Mouse (Mus musculus) stomach, postnatal 0 days (tissue): ENCODE data around the gene Ubp1. TPM values are rescaled to one million over a fixed set of nuclear protein-coding genes. Genes with fewer than 3 reads are reported as not detected.
A peak's percentile ranks its signal among the peaks of the same experiment; 100 is the strongest.

Experiments
- ATAC-seq: fragments of 200-750 bp; cut with Nextera tagmentation; 2 replicates; pipeline ENCODE4 v1.8.0; 2017; ENCODE audit not compliant: low FRiP score, low TSS enrichment
- DNase-seq: peaks from one replicate; pipeline ENCODE4 v3.0.0-alpha.2; 2016; ENCODE audit warnings: low spot score
- H3K27ac ChIP-seq: fragments of 300-500 bp; sonication (generic); replicated peaks from 2 replicates; pipeline ENCODE4 v1.5.1; 2014; ENCODE audit warnings: mild to moderate bottlenecking, control low read depth
- H3K27me3 ChIP-seq: fragments of 300-500 bp; sonication (generic); 2 replicates; pipeline ENCODE4 v1.6.1; 2014; ENCODE audit warnings: low read length; ENCODE audit not compliant: control insufficient read depth, insufficient read depth
- H3K36me3 ChIP-seq: fragments of 300-500 bp; sonication (generic); 2 replicates; pipeline ENCODE4 v1.6.1; 2014; ENCODE audit warnings: low read length, mixed read lengths; ENCODE audit not compliant: control insufficient read depth, insufficient read depth
- H3K4me1 ChIP-seq: fragments of 300-500 bp; sonication (generic); replicated peaks from 2 replicates; pipeline ENCODE4 v1.6.1; 2014; ENCODE audit warnings: antibody characterized with exemption; ENCODE audit not compliant: control insufficient read depth, insufficient read depth
- H3K4me2 ChIP-seq: fragments of 300-500 bp; sonication (generic); replicated peaks from 2 replicates; pipeline ENCODE4 v1.6.1; 2014; ENCODE audit warnings: low read depth, mild to moderate bottlenecking, control low read depth, moderate library complexity
- H3K4me3 ChIP-seq: fragments of 300-500 bp; sonication (generic); 2 replicates; pipeline ENCODE4 v1.5.1; 2014; ENCODE audit warnings: low read depth, low read length, control low read depth
- H3K9ac ChIP-seq: fragments of 300-500 bp; sonication (generic); 2 replicates; pipeline ENCODE4 v1.6.1; 2014; ENCODE audit warnings: mild to moderate bottlenecking, low read length, control low read depth, mixed read lengths
- H3K9me3 ChIP-seq: fragments of 300-500 bp; sonication (generic); 2 replicates; pipeline ENCODE4 v1.6.1; 2016; ENCODE audit warnings: low read length; ENCODE audit not compliant: control insufficient read depth
- CTCF ChIP-seq: IDR thresholded peaks from 2 replicates; pipeline ENCODE4 v1.5.1; 2016; ENCODE audit warnings: antibody characterized with exemption, low read depth, mild to moderate bottlenecking, moderate library complexity
- EP300 ChIP-seq: optimal IDR thresholded peaks from 2 replicates; pipeline ENCODE3; 2016; ENCODE audit warnings: antibody characterized with exemption
- WGBS: fragments of 180-500 bp; shearing (Covaris S2); extraction: QIAGEN DNeasy Blood & Tissue Kit; methylation state at CpG from one replicate; pipeline ENCODE4 v1.1.7; 2014; 5-methylcytosine and 5-hydroxymethylcytosine counted together
- polyA plus RNA-seq: library from polyadenylated mRNA; unstranded; fragments of >200 nt; fragmentation: Nextera tagmentation; extraction: Ambion mirVana; gene quantifications from 2 replicates; pipeline ENCODE4 v1.2.1, GENCODE M21; 2015

Gene Ubp1
- polyA plus RNA-seq, 1 experiment from 2014 or later, result 14.4 TPM

DNA sequence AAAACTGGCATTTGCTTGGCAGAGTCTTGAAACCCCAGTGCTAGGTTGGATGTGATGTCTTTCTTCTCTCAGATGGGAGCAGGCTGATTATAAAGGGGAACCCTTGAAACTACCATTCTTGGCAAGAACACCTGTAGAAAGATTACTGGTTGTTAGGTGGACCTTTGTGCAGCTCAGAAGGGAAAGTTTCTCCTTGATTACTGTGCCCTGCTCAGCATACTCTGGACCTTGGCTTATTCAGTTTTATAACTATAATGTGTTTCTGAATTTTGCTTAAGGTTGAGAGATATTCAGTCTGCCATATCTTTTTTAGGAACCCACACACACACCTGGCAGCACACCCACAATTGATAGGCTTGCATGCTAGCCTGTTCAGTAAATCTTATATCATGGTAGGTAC, 33.0 kb downstream of the Ubp1 start:
- no peak for ATAC-seq
- no peak overlapping the region for H3K9ac ChIP-seq
- H3K27me3 ChIP-seq, result no peaks in the 10 kb centered on the region
- H3K27ac ChIP-seq, result no peak overlapping the region
- no peak for DNase-seq
- H3K36me3 ChIP-seq, result peaks cover 16% of the 10 kb centered on the region; the same call in 1 of the 2 replicates
- TF ChIP-seq CTCF (no peak), EP300 (no peak)
- H3K4me2 ChIP-seq, result no peak overlapping the region
- no peaks in the 10 kb centered on the region for H3K4me1 ChIP-seq
- H3K4me3 ChIP-seq, result no peak overlapping the region
- no peaks in the 10 kb centered on the region for H3K9me3 ChIP-seq

DNA sequence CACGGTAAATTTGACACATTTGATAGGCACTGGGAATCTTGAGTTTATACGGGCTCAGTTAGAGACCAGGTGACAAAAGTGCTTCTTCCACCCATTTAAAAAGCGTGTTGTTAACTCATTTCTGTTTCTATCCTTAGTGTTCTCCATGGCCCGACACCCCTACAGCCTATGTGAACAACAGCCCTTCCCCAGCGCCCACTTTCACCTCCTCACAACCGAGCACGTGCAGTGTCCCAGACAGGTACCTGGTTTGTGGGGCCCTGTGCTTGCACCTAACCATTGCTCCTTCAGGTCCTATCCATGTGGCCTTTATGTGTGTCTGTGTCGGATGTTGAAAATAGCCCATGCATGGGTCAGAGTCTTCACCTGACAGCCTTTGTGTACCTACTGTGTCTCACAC, 33.7 kb downstream of the Ubp1 start:
- Histone ChIP-seq H3K9me3 (no peaks in the 10 kb centered on the region), H3K9ac (no peak overlapping the region), H3K36me3 (peaks cover 14% of the 10 kb centered on the region; the same call in 1 of the 2 replicates), H3K4me2 (no peak overlapping the region), H3K4me1 (no peaks in the 10 kb centered on the region), H3K27me3 (no peaks in the 10 kb centered on the region), H3K4me3 (no peak overlapping the region), H3K27ac (no peak overlapping the region)
- DNase-seq (no peak), ATAC-seq (no peak)
- TF ChIP-seq CTCF (no peak), EP300 (no peak)
- 93% methylated on average over 8 of the region's 8 CpGs for WGBS

DNA sequence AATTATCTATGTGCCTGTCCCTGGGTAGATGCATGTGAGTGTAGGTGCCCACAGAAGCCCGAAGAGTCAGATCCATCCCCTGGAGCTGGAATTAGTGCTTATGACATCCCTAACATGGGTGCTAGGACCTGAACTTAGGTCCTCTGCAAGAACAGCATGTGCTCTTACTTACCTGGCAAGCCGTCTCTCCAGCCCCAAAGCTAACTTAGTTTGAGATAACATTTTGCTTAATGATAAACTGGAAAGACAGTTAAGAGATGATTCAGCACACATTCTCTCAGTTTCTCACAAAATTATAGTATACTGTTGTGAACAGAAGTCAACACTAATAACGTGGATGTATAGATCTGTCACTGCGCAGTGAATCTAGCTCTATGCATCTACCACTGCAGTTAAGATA, 36.1 kb downstream of the Ubp1 start:
- Histone ChIP-seq H3K27ac (no peak overlapping the region), H3K9me3 (no peaks in the 10 kb centered on the region), H3K27me3 (no peaks in the 10 kb centered on the region), H3K4me2 (no peak overlapping the region), H3K4me3 (no peak overlapping the region), H3K4me1 (no peaks in the 10 kb centered on the region), H3K36me3 (peaks cover 17% of the 10 kb centered on the region; the same call in 1 of the 2 replicates), H3K9ac (no peak overlapping the region)
- no peak for DNase-seq
- TF ChIP-seq CTCF (no peak), EP300 (no peak)
- no peak for ATAC-seq
- WGBS, result 83% methylated on average over 4 of the region's 4 CpGs

DNA sequence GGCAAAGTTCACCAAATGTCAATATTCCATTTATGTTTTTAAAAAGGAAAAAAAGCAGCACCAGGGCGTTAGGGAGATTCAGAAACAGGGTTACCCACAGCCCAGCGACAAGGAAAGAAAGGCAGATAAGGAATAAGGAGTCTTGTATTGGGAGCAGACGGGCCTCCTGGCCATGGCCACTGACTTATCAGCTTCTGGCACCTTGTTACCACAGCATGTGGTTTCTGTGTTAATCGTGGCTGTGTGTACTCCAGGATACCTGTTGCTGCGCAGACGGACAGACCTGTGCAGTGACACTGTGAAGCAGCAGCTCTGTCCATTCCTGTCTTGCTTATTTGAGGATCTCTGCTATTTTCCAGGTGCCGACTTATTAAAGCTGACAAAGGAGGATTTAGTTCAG, 38.2 kb downstream of the Ubp1 start:
- H3K36me3 ChIP-seq, result peaks cover 10% of the 10 kb centered on the region; the same call in 1 of the 2 replicates
- H3K4me1 ChIP-seq, result no peaks in the 10 kb centered on the region
- no peak overlapping the region for H3K4me2 ChIP-seq
- WGBS, result 77% methylated on average over 7 of the region's 7 CpGs
- peak; percentile 82 for ATAC-seq
- TF ChIP-seq EP300, result no peak
- H3K9me3 ChIP-seq, result no peaks in the 10 kb centered on the region
- no peak overlapping the region for H3K9ac ChIP-seq
- no peak overlapping the region for H3K4me3 ChIP-seq
- DNase-seq, result peak; percentile 45
- no peaks in the 10 kb centered on the region for H3K27me3 ChIP-seq
- H3K27ac ChIP-seq, result no peak overlapping the region

DNA sequence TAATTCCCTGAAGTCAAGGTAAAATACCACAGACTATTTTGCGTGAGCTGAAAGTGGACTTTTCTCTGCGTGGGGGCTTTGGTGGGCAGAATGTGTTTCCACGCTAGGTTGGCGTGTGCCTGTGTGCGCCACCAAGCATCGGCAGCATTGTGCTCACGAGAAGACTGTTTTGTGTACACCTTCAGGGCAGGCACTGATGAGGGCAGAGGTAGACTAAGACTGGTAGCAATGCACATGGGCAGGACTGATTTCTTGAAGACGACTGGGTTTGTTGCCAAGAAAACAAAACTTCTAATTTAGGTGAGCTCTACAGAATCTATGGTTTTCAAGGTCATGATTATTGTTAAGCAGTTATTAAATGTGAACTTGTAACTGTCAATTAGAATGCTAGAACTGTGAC, 38.7 kb downstream of the Ubp1 start:
- WGBS, result 90% methylated on average over 8 of the region's 8 CpGs
- DNase-seq (no peak), ATAC-seq (no peak)
- no peak overlapping the region for H3K4me2 ChIP-seq
- no peak overlapping the region for H3K9ac ChIP-seq
- TF ChIP-seq EP300, result no peak
- TF ChIP-seq CTCF, result no peak
- no peak overlapping the region for H3K4me3 ChIP-seq
- H3K27ac ChIP-seq, result no peak overlapping the region
- peaks cover 10% of the 10 kb centered on the region; the same call in 1 of the 2 replicates for H3K36me3 ChIP-seq
- H3K27me3 ChIP-seq, result no peaks in the 10 kb centered on the region
- no peaks in the 10 kb centered on the region for H3K4me1 ChIP-seq
- H3K9me3 ChIP-seq, result no peaks in the 10 kb centered on the region

GRCm38 (mm10) chr9:113970041-113970440, 39.3 kb downstream of the Ubp1 start:
- Histone ChIP-seq H3K4me1 (no peaks in the 10 kb centered on the region), H3K27me3 (no peaks in the 10 kb centered on the region), H3K4me3 (no peak overlapping the region), H3K4me2 (no peak overlapping the region), H3K27ac (no peak overlapping the region), H3K9ac (no peak overlapping the region), H3K36me3 (peaks cover 13% of the 10 kb centered on the region; the same call in 1 of the 2 replicates), H3K9me3 (no peaks in the 10 kb centered on the region)
- TF ChIP-seq EP300 (no peak), CTCF (peak; percentile 43; the same call in 1 of the 2 replicates)
- ATAC-seq, result 0 out of 2 replicates have a peak, but pooled peaks have one; percentile 42
- DNase-seq, result no peak
- 90% methylated on average over 14 of the region's 14 CpGs for WGBS
